Mouse (Mus musculus) hindbrain, embryonic 11.5 days (tissue): ENCODE measurements at regions not wholly inside any gene's neighbourhood (a gene's known extent, or its start where the extent isn't known, plus 50 kb on each side); places are given as distances from the start of the nearest gene placed in this dataset.

Experiments
- ATAC-seq: fragments of 200-750 bp; cut with Nextera tagmentation; 2 replicates; pipeline ENCODE4 v1.8.0; 2017; ENCODE audit warnings: mild to moderate bottlenecking, moderate TSS enrichment, moderate library complexity; ENCODE audit not compliant: low FRiP score
- DNase-seq: peaks from one replicate; pipeline ENCODE4 v3.0.0-alpha.2; 2015; ENCODE audit warnings: low spot score
- H3K27ac ChIP-seq: fragments of 300-500 bp; sonication (generic); 2 replicates; pipeline ENCODE4 v1.5.1; 2014; ENCODE audit warnings: mild to moderate bottlenecking, low read depth, low read length
- H3K27me3 ChIP-seq: fragments of 300-500 bp; sonication (generic); 2 replicates; pipeline ENCODE4 v1.6.1; 2014; ENCODE audit warnings: mild to moderate bottlenecking, low read length, moderate library complexity, mixed read lengths; ENCODE audit not compliant: control insufficient read depth, insufficient read depth
- H3K36me3 ChIP-seq: fragments of 300-500 bp; sonication (generic); 2 replicates; pipeline ENCODE4 v1.6.1; 2014; ENCODE audit warnings: mild to moderate bottlenecking, low read length, moderate library complexity, mixed read lengths; ENCODE audit not compliant: control insufficient read depth, insufficient read depth
- H3K4me1 ChIP-seq: fragments of 300-500 bp; sonication (generic); replicated peaks from 2 replicates; pipeline ENCODE4 v1.6.1; 2014; ENCODE audit warnings: low read length, mixed read lengths; ENCODE audit not compliant: control insufficient read depth, insufficient read depth
- H3K4me2 ChIP-seq: fragments of 300-500 bp; sonication (generic); replicated peaks from 2 replicates; pipeline ENCODE4 v1.6.1; 2014; ENCODE audit warnings: mild to moderate bottlenecking, low read depth, low read length
- H3K4me3 ChIP-seq: fragments of 300-500 bp; sonication (generic); 2 replicates; pipeline ENCODE4 v1.5.1; 2014; ENCODE audit warnings: low read depth, low read length
- H3K9ac ChIP-seq: fragments of 300-500 bp; sonication (generic); 2 replicates; pipeline ENCODE4 v1.6.1; 2014; ENCODE audit warnings: low read depth, low read length
- H3K9me3 ChIP-seq: fragments of 300-500 bp; sonication (generic); 2 replicates; pipeline ENCODE4 v1.6.1; 2016; ENCODE audit warnings: low read length; ENCODE audit not compliant: control insufficient read depth
- whole genome bisulfite sequencing: fragments of 180-500 bp; shearing (Covaris S2); extraction: QIAGEN DNeasy Blood & Tissue Kit; methylation state at CpG from one replicate; pipeline ENCODE4 v1.1.7; 2014; 5-methylcytosine and 5-hydroxymethylcytosine counted together

GRCm38 (mm10) chr9:87784872-87785271 is 53.8 kb upstream of the Tbx18 start:
- H3K4me3 ChIP-seq = no peak overlapping the region
- no peak overlapping the region for H3K4me2 ChIP-seq
- DNase-seq = no peak
- H3K27ac ChIP-seq = no peak overlapping the region
- no peak overlapping the region for H3K9ac ChIP-seq
- ATAC-seq = no peak
- no peaks in the 10 kb centered on the region for H3K9me3 ChIP-seq
- H3K27me3 ChIP-seq = no peaks in the 10 kb centered on the region
- 64% methylated on average over 1 of the region's 1 CpGs for WGBS
- no peaks in the 10 kb centered on the region for H3K36me3 ChIP-seq
- H3K4me1 ChIP-seq = no peaks in the 10 kb centered on the region

- Histone ChIP-seq H3K9ac (no peak overlapping the region), H3K9me3 (no peaks in the 10 kb centered on the region), H3K36me3 (no peaks in the 10 kb centered on the region), H3K4me1 (no peaks in the 10 kb centered on the region), H3K4me2 (no peak overlapping the region), H3K27me3 (no peaks in the 10 kb centered on the region), H3K27ac (no peak overlapping the region), H3K4me3 (no peak overlapping the region)
- WGBS = 95% methylated on average over 2 of the region's 2 CpGs
- ATAC-seq = no peak
- no peak for DNase-seq
Measured at GRCm38 (mm10) chr9:87811746-87812145, 80.7 kb upstream of the Tbx18 start.

GRCm38 (mm10) chr9:87822276-87822675 is 91.2 kb upstream of the Tbx18 start:
- no peak overlapping the region for H3K9ac ChIP-seq
- no peak overlapping the region for H3K4me3 ChIP-seq
- no peak overlapping the region for H3K4me2 ChIP-seq
- no peaks in the 10 kb centered on the region for H3K36me3 ChIP-seq
- H3K27ac ChIP-seq = no peak overlapping the region
- ATAC-seq (no peak), DNase-seq (no peak)
- 82% methylated on average over 5 of the region's 5 CpGs for WGBS
- no peaks in the 10 kb centered on the region for H3K27me3 ChIP-seq
- no peaks in the 10 kb centered on the region for H3K4me1 ChIP-seq
- no peaks in the 10 kb centered on the region for H3K9me3 ChIP-seq

GRCm38 (mm10) chr9:87824691-87825230 is 93.7 kb upstream of the Tbx18 start:
- no peaks in the 10 kb centered on the region for H3K4me1 ChIP-seq
- H3K4me3 ChIP-seq = no peak overlapping the region
- no peak overlapping the region for H3K27ac ChIP-seq
- ATAC-seq (no peak), DNase-seq (no peak)
- H3K27me3 ChIP-seq = no peaks in the 10 kb centered on the region
- H3K36me3 ChIP-seq = no peaks in the 10 kb centered on the region
- WGBS = 73% methylated on average over 8 of the region's 8 CpGs
- H3K9me3 ChIP-seq = no peaks in the 10 kb centered on the region
- H3K4me2 ChIP-seq = no peak overlapping the region
- H3K9ac ChIP-seq = no peak overlapping the region

- no peaks in the 10 kb centered on the region for H3K27me3 ChIP-seq
- 70% methylated on average over 6 of the region's 6 CpGs for WGBS
- H3K9me3 ChIP-seq = no peaks in the 10 kb centered on the region
Measured at GRCm38 (mm10) chr9:87843898-87844297, 112.8 kb upstream of the Tbx18 start.

GRCm38 (mm10) chr9:87844453-87844852 is 113.4 kb upstream of the Tbx18 start:
- DNase-seq (no peak), ATAC-seq (no peak)
- no peak overlapping the region for H3K27ac ChIP-seq
- H3K9me3 ChIP-seq = no peaks in the 10 kb centered on the region
- no peaks in the 10 kb centered on the region for H3K27me3 ChIP-seq
- H3K9ac ChIP-seq = no peak overlapping the region
- H3K4me1 ChIP-seq = no peaks in the 10 kb centered on the region
- H3K4me3 ChIP-seq = no peak overlapping the region
- H3K4me2 ChIP-seq = no peak overlapping the region
- 82% methylated on average over 2 of the region's 2 CpGs for WGBS
- H3K36me3 ChIP-seq = no peaks in the 10 kb centered on the region

More at GRCm38 (mm10) chr9:87843898-87844297, 112.8 kb upstream of the Tbx18 start:
- H3K4me2 ChIP-seq = no peak overlapping the region
- no peaks in the 10 kb centered on the region for H3K36me3 ChIP-seq
- no peak overlapping the region for H3K27ac ChIP-seq
- no peaks in the 10 kb centered on the region for H3K4me1 ChIP-seq
- no peak overlapping the region for H3K9ac ChIP-seq
- ATAC-seq (no peak), DNase-seq (no peak)
- no peak overlapping the region for H3K4me3 ChIP-seq

GRCm38 (mm10) chr9:87848882-87849281 is 117.8 kb upstream of the Tbx18 start:
- Histone ChIP-seq H3K27me3 (no peaks in the 10 kb centered on the region), H3K9me3 (no peaks in the 10 kb centered on the region), H3K36me3 (no peaks in the 10 kb centered on the region), H3K9ac (no peak overlapping the region), H3K27ac (no peak overlapping the region), H3K4me1 (no peaks in the 10 kb centered on the region), H3K4me3 (no peak overlapping the region), H3K4me2 (no peak overlapping the region)
- DNase-seq (no peak), ATAC-seq (no peak)
- 79% methylated on average over 5 of the region's 5 CpGs for WGBS

GRCm38 (mm10) chr9:87850133-87850532 is 119.1 kb upstream of the Tbx18 start:
- Histone ChIP-seq H3K27ac (no peak overlapping the region), H3K9me3 (no peaks in the 10 kb centered on the region), H3K4me1 (no peaks in the 10 kb centered on the region), H3K4me3 (no peak overlapping the region), H3K4me2 (no peak overlapping the region), H3K27me3 (no peaks in the 10 kb centered on the region), H3K9ac (no peak overlapping the region), H3K36me3 (no peaks in the 10 kb centered on the region)
- DNase-seq = no peak
- WGBS = 96% methylated on average over 1 of the region's 1 CpGs
- no peak for ATAC-seq

GRCm38 (mm10) chr9:87861588-87861987 is 130.5 kb upstream of the Tbx18 start:
- Histone ChIP-seq H3K9ac (no peak overlapping the region), H3K4me1 (no peaks in the 10 kb centered on the region), H3K4me3 (no peak overlapping the region), H3K27me3 (no peaks in the 10 kb centered on the region), H3K4me2 (no peak overlapping the region), H3K27ac (no peak overlapping the region), H3K9me3 (no peaks in the 10 kb centered on the region), H3K36me3 (no peaks in the 10 kb centered on the region)
- DNase-seq (no peak), ATAC-seq (no peak)
- WGBS = 83% methylated on average over 1 of the region's 1 CpGs
